Mouse (Mus musculus) kidney, embryonic 16.5 days (tissue): ENCODE data around the gene Tbx4. TPM values are rescaled to one million over a fixed set of nuclear protein-coding genes. Genes with fewer than 3 reads are reported as not detected.

Experiments used
- ATAC-seq: fragments of 200-750 bp; cut with Nextera tagmentation; 2 replicates; pipeline ENCODE4 v1.8.0; 2017; ENCODE audit warnings: moderate TSS enrichment; ENCODE audit not compliant: low FRiP score, low TSS enrichment
- H3K27ac ChIP-seq: fragments of 300-500 bp; sonication (generic); 2 replicates; pipeline ENCODE4 v1.5.1; 2014; ENCODE audit warnings: low read length
- H3K27me3 ChIP-seq: fragments of 300-500 bp; sonication (generic); 2 replicates; pipeline ENCODE4 v1.6.1; 2014; ENCODE audit warnings: low read length, control low read depth, mixed read lengths; ENCODE audit not compliant: insufficient read depth
- H3K36me3 ChIP-seq: fragments of 300-500 bp; sonication (generic); 2 replicates; pipeline ENCODE4 v1.6.1; 2014; ENCODE audit warnings: low read length, control low read depth, mixed read lengths; ENCODE audit not compliant: insufficient read depth
- H3K4me1 ChIP-seq: fragments of 300-500 bp; sonication (generic); 2 replicates; pipeline ENCODE4 v1.6.1; 2014; ENCODE audit warnings: low read length, control low read depth, mixed read lengths; ENCODE audit not compliant: insufficient read depth
- H3K4me2 ChIP-seq: fragments of 300-500 bp; sonication (generic); replicated peaks from 2 replicates; pipeline ENCODE4 v1.6.1; 2014; ENCODE audit warnings: low read depth, low read length
- H3K4me3 ChIP-seq: fragments of 300-500 bp; sonication (generic); 2 replicates; pipeline ENCODE4 v1.5.1; 2014; ENCODE audit warnings: mild to moderate bottlenecking, low read length
- H3K9ac ChIP-seq: fragments of 300-500 bp; sonication (generic); replicated peaks from 2 replicates; pipeline ENCODE4 v1.6.1; 2014; ENCODE audit warnings: low read length
- H3K9me3 ChIP-seq: fragments of 300-500 bp; sonication (generic); 2 replicates; pipeline ENCODE4 v1.6.1; 2016; ENCODE audit warnings: low read length, control low read depth
- WGBS: fragments of 180-500 bp; shearing (Covaris S2); extraction: QIAGEN DNeasy Blood & Tissue Kit; methylation state at CpG from one replicate; pipeline ENCODE4 v1.1.7; 2014; 5-methylcytosine and 5-hydroxymethylcytosine counted together
- polyA plus RNA-seq: library from polyadenylated mRNA; unstranded; fragments of >200 nt; fragmentation: Nextera tagmentation; extraction: Ambion mirVana; gene quantifications from 2 replicates; pipeline ENCODE4 v1.2.1, GENCODE M21; 2015

The Tbx4 gene
- polyA plus RNA-seq, 1 experiment from 2014 or later: 1.7 TPM

DNA sequence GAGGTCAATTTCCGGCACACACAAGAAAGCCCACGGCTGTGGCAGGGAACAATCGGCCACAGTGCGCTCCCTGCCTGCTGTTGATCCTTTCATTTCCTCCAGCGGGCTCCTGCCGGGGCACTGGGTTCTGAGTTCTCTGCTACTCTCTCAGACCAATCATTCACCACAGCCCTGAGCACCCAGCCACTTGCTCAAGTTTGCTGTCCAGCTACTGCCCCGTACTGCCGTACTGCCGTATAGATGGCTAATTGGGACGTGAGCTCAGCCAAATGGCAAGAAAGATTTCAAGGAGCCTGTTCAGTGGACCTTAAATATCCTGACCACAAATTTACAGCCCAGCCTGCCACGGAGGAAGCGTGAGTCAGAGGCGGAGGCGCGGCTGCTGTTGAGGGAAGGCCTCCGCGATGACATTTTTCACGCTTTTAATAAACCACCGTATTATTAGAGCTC, 39.1 kb downstream of the Tbx4 start:
- Histone ChIP-seq H3K27ac (no peak overlapping the region), H3K9me3 (no peaks in the 10 kb centered on the region)
- ATAC-seq: peak; percentile 31; the same call in 1 of the 2 replicates

DNA sequence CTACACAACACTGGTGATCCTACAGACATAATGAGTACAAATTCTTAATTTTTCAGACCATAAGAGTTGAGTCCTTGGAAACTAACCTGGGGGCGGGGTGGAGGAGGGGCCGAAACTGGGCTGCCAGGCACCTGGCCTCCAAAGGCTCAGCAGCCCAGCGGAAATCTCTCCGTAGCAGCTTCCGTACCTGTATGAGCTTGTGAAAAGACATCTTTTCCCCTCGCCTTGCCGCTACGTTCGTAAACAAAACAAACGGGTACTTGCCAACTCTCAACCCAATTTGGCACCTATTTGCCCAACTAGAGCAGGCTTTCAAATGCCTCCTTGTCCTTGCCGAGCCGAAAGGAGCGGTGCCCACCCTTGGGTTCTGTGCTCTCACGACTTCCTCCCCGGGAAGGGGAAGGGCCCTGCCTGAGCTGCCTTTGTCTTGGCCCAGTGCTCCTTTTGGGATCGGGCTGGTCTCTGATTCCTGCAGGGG, 40.1 kb downstream of the Tbx4 start:
- H3K9ac ChIP-seq: 0 out of 2 replicates have a peak overlapping the region, but pooled peaks have one; percentile 3
- H3K27me3 ChIP-seq: peaks cover 59% of the 10 kb centered on the region
- no peaks in the 10 kb centered on the region for H3K9me3 ChIP-seq
- H3K4me3 ChIP-seq: peak overlapping the region; percentile 21
- WGBS: 9% methylated on average over 16 of the region's 16 CpGs
- no peak for ATAC-seq
- no peak overlapping the region for H3K27ac ChIP-seq
- no peaks in the 10 kb centered on the region; the same call in 1 of the 2 replicates for H3K4me1 ChIP-seq
- H3K36me3 ChIP-seq: no peaks in the 10 kb centered on the region
- H3K4me2 ChIP-seq: peak overlapping the region; percentile 48

More for the DNA sequence above, 39.1 kb downstream of the Tbx4 start:
- H3K27me3 ChIP-seq: peaks cover 64% of the 10 kb centered on the region
- no peaks in the 10 kb centered on the region for H3K36me3 ChIP-seq
- no peaks in the 10 kb centered on the region; the same call in 1 of the 2 replicates for H3K4me1 ChIP-seq
- 2% methylated on average over 19 of the region's 19 CpGs for WGBS
- peak overlapping the region; percentile 40 for H3K4me2 ChIP-seq
- H3K9ac ChIP-seq: peak overlapping the region; percentile 5; the same call in 1 of the 2 replicates
- peak overlapping the region; percentile 17 for H3K4me3 ChIP-seq

DNA sequence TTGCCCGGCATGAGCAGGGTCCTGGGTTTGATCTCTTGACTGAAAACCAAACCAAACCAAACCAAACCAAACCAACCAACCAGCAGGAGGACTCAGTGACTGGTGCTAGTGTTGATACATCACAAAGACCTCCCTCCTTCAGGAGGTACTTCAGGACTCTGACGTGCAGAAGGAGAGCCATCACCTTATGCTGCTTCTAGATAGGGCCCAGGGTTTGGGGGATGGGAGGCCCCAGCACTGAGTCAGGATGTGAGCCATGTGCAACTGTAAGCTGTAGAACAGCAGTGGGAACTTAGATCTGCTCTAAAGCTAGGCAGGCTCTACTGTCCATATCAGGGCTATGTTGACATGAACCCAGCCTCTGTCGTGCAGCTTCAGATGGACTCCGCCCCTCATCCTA, 41.9 kb downstream of the Tbx4 start:
- no peak; the same call in 1 of the 2 replicates for ATAC-seq
- Histone ChIP-seq H3K36me3 (no peaks in the 10 kb centered on the region), H3K9ac (no peak overlapping the region), H3K4me3 (no peak overlapping the region), H3K27me3 (peaks cover 56% of the 10 kb centered on the region), H3K9me3 (no peaks in the 10 kb centered on the region), H3K27ac (no peak overlapping the region), H3K4me1 (no peaks in the 10 kb centered on the region; the same call in 1 of the 2 replicates), H3K4me2 (no peak overlapping the region)
- WGBS: 78% methylated on average over 4 of the region's 4 CpGs

DNA sequence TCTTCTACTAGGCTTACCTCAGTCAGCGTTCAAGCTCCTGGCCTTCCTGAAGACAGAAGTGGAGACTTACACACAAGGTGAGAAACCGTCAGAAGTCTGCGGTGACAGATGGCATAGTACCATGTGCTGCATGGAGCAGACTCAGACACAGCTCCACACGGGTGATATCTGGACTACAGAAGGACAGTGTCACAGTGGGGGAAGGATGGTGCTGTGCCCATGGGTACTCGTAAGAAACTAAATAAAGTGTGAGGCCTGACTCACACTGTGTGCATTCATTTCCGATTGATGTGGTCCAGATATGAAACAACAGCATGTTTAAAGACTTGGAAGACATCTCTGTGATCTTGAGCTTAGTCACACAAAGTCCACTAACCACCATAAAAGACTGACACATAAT, 43.4 kb downstream of the Tbx4 start:
- Histone ChIP-seq H3K36me3 (no peaks in the 10 kb centered on the region), H3K27me3 (peaks cover 44% of the 10 kb centered on the region), H3K4me1 (no peaks in the 10 kb centered on the region; the same call in 1 of the 2 replicates), H3K9ac (no peak overlapping the region), H3K4me3 (no peak overlapping the region), H3K4me2 (no peak overlapping the region), H3K27ac (no peak overlapping the region), H3K9me3 (no peaks in the 10 kb centered on the region)
- WGBS: 85% methylated on average over 6 of the region's 6 CpGs
- no peak for ATAC-seq

DNA sequence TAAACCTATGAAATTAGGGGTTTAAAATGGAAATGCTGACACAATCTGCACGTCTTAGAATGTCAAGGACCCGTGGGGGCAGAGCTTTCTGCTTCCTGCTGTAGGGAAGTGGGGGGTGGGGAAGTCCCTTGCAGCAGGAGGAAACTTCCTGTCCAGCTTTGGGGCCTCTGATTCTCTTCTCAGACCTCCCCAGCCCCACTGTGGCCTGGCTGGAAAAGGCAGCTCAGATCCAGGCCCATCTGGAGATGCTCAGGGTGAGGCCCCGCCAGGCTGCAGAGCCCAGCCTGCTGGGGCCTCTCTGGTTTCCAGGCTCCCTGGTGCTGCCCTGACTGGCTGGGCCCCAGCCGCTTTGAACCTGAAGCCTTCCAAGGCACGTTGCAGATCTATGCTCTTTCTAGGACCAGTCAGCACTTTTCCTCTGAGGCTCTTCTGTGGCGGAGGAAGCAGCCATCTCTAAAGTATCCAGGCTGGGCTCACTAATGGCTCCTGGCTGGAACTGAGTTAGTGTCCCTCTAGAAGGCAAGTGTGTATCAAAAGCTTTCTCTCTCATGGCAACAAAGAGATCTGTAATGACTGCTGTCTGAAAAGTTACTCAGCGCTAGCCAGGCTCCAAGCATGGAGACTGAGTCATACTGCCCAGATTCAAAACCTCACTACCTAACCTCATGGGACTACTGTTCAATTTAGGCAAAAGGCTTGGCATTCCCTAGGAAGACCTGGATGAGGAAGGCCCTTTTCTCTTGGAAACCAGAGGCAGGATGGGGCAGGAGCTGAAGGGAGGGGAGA, 55.8 kb downstream of the Tbx4 start:
- 33% methylated on average over 7 of the region's 7 CpGs for WGBS
- H3K4me2 ChIP-seq: no peak overlapping the region
- no peaks in the 10 kb centered on the region for H3K36me3 ChIP-seq
- H3K27me3 ChIP-seq: no peaks in the 10 kb centered on the region
- no peaks in the 10 kb centered on the region for H3K4me1 ChIP-seq
- no peaks in the 10 kb centered on the region for H3K9me3 ChIP-seq
- H3K4me3 ChIP-seq: no peak overlapping the region
- peak overlapping the region; percentile 70; the same call in 1 of the 2 replicates for H3K27ac ChIP-seq
- no peak overlapping the region for H3K9ac ChIP-seq
- 0 out of 2 replicates have a peak, but pooled peaks have one; percentile 12 for ATAC-seq

DNA sequence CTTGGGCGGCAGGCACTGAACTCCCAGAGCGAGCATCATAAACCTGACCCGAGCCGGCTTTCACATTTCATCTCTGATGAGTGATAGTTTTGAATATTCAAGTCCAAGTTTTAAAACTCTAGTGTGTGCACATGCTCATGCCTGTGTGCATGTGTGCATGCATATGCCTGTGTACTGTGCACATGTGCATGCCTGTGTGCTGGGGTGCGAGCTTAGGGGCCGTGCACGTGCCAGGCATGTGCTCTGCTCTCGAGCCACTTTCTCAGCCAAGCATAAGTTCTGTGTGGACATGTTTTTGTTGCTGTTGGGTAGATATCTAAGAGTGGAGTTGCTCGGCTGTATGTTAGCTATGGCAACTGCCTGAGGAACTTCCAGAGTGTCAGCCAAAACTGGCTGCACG, 62.5 kb downstream of the Tbx4 start:
- Histone ChIP-seq H3K27ac (no peak overlapping the region), H3K4me3 (no peak overlapping the region), H3K4me2 (no peak overlapping the region), H3K4me1 (no peaks in the 10 kb centered on the region), H3K9ac (no peak overlapping the region), H3K9me3 (no peaks in the 10 kb centered on the region), H3K27me3 (no peaks in the 10 kb centered on the region), H3K36me3 (no peaks in the 10 kb centered on the region)
- no peak for ATAC-seq
- 81% methylated on average over 10 of the region's 10 CpGs for WGBS

DNA sequence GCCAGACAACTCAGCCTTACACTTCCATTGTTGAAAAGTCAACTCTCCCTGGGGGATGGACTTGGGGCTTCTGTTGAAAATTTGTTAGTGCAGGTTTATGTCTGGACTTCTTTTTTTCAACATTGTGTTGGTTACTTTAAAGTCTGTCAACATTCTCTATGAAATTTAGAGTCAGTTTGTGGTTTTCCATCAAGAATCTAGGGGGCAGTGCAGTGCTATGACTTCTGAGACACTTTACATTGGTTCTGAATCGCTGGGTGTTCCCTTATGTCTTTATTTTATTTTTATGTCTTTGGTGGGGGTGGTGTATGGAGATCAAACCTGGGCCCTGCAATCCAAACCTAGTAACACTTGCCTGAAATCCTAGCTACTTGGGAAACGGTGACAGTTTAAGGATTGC, 63.5 kb downstream of the Tbx4 start:
- no peaks in the 10 kb centered on the region for H3K9me3 ChIP-seq
- WGBS: 80% methylated on average over 2 of the region's 2 CpGs
- H3K27me3 ChIP-seq: no peaks in the 10 kb centered on the region
- H3K4me1 ChIP-seq: no peaks in the 10 kb centered on the region
- H3K9ac ChIP-seq: no peak overlapping the region
- no peak overlapping the region for H3K27ac ChIP-seq
- ATAC-seq: no peak
- no peak overlapping the region for H3K4me2 ChIP-seq
- H3K36me3 ChIP-seq: no peaks in the 10 kb centered on the region
- H3K4me3 ChIP-seq: no peak overlapping the region

- H3K4me3 ChIP-seq: no peak overlapping the region
- H3K27ac ChIP-seq: no peak overlapping the region
- no peaks in the 10 kb centered on the region for H3K27me3 ChIP-seq
- no peaks in the 10 kb centered on the region for H3K9me3 ChIP-seq
- H3K9ac ChIP-seq: no peak overlapping the region
- no peaks in the 10 kb centered on the region for H3K36me3 ChIP-seq
- ATAC-seq: no peak
- 88% methylated on average over 4 of the region's 4 CpGs for WGBS
- H3K4me2 ChIP-seq: no peak overlapping the region
- H3K4me1 ChIP-seq: no peaks in the 10 kb centered on the region
These were observed 66.3 kb downstream of the Tbx4 start for GRCm38 (mm10) chr11:85952538-85952937.

DNA sequence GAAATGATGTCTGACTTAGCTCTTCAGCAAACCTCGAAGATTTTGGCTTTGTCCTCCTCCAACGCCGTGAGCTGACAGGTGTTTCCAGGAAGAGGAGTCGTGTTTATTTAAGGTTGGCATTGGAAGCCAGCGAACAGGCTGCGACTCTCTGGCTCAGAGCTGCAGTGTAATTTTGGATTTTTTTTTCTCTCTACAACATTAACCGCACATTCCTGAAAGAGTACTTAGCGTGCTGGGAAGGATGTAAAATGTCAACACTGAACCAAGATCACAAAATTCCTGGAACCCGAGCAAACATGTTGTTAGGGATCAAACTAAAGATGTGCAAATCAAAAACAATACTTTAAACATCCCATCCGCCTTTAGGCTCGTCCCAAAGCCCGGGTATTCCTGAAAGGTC, 69.4 kb downstream of the Tbx4 start:
- Histone ChIP-seq H3K4me3 (no peak overlapping the region), H3K27me3 (no peaks in the 10 kb centered on the region), H3K9me3 (no peaks in the 10 kb centered on the region), H3K27ac (no peak overlapping the region), H3K4me2 (no peak overlapping the region), H3K36me3 (no peaks in the 10 kb centered on the region), H3K9ac (no peak overlapping the region), H3K4me1 (no peaks in the 10 kb centered on the region)
- 58% methylated on average over 12 of the region's 12 CpGs for WGBS
- no peak for ATAC-seq

DNA sequence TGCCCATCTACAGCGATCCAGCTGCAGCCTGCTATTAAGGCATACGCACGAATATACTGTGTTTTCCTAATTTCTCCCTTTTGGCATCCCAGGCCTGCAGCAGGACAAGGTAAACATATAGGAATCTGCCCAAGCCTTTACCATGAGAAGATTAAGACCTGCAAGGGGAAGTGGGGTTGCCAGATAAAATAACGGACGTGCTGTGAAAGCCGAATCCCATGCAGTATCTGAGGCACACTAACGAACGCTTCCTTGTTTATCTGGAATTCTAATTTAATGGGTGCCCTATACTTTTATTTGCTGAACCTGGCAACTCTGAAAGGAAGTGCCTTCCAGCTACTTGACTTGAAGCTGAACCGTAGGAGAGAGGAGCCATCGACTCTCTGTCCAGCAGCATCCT, 70.2 kb downstream of the Tbx4 start:
- H3K4me1 ChIP-seq: peaks cover 5% of the 10 kb centered on the region; the same call in 1 of the 2 replicates
- 60% methylated on average over 10 of the region's 10 CpGs for whole genome bisulfite sequencing

More for the DNA sequence above, 70.2 kb downstream of the Tbx4 start:
- ATAC-seq: no peak
- Histone ChIP-seq H3K9me3 (no peaks in the 10 kb centered on the region), H3K9ac (no peak overlapping the region), H3K27me3 (no peaks in the 10 kb centered on the region), H3K4me2 (no peak overlapping the region), H3K27ac (no peak overlapping the region), H3K4me3 (no peak overlapping the region), H3K36me3 (no peaks in the 10 kb centered on the region)
